Mouse (Mus musculus): ENCODE measurements around the gene Picalm.

- no peak for TF ChIP-seq POLR2A (IDR thresholded peaks at IDR 0.05; ENCODE audit: insufficient read depth, low read length)
- no peak for TF ChIP-seq CTCF (IDR thresholded peaks at IDR 0.05; ENCODE audit: low read depth, low read length)
- no peak for TF ChIP-seq EP300 (IDR thresholded peaks at IDR 0.05; ENCODE audit: insufficient read depth, low read depth, low read length)
These were observed 30.6 kb downstream of the Picalm start for GRCm38 (mm10) chr7:90160598-90160997.

Data from ES-Bruce4 (cell line).